Mouse (Mus musculus): ENCODE measurements around the gene Upk2. TPM values are rescaled to one million over a fixed set of nuclear protein-coding genes. Genes with fewer than 3 reads are reported as not detected.

Upk2 gene
- polyA plus RNA-seq, 1 experiment from 2014 or later: not detected

DNA sequence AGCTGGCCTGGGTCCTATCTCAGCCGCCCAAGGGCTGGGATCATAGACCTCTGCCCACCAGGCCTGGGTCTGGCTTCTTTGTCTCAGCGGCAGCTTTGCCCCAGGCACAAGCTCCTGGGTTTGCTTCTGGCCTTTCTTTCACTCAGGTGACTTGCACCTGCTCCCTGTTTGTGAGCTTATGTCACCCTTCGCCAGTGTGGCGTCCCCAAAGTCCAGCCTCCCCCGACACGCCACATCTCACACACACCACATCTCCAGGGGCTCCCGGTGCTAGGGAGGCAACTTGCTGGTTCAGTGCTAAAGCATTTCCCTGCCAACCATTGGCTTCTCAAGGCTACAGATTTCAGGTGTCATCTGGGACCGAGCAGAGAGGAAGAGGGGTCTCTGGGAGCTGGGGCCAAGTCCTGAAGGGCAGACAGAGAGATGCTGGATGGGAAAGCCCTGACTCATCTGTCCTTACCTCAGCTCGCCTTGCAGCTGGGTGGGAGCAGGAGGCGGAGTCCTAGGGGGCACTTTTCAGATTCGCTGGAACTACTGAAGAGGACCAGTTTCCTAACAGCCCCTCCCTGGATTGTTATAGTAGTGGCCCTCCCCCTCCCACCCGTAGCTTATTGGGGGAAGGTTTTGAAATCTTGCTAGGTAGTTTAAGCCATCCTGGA lies 42.2 kb upstream of the Upk2 start:
- no peaks in the 10 kb centered on the region for H3K27me3 ChIP-seq
- no peak for DNase-seq (ENCODE audit: low read depth, low spot score)
- no peak for TF ChIP-seq CTCF (IDR thresholded peaks at IDR 0.05)
- no peak for ATAC-seq
- ChIA-PET CTCF (interaction anchor here (9.0 kb wide), 1 partner anchor 15 kb away, joined by 206 read pairs; the partner anchor contains the start of gene Bcl9l), POLR2A (interaction anchor here (0.7 to 13.7 kb wide), 3 partner anchors 13 to 102 kb away, joined by 3 to 236 read pairs (median 6); partner anchors contain the start of gene Bcl9l)
- in situ Hi-C loops (cut with MboI; ENCODE audit: low pct_unique_long_range_greater_than_20kb): no loop called here

DNA sequence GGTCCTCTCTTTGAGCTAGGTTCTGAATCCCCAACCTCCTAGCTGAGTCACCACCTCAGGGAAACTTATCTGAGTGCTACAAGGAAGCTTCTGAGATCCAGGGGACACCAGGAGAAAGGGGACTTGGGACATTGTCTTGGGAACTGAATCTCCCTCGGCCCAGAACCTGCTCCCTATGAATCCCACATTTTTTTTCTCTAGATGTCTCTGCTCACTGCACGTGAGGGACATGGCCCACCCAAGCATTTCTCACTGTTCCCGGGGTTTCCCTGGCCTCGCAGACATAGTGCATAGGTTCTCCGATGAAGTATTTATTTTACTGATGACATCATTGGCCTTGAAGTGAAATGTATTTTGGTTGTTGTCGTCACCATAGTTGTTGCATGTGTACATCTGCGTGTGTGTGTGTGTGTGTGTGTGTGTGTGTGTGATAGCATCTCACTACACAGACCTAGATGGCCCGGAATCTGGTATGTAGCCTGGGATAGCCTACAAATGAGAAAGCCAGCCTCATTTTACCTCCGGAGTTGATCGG lies 41.1 kb upstream of the Upk2 start:
- no peak for ATAC-seq
- no peak for DNase-seq (ENCODE audit: low read depth, low spot score)
- TF ChIP-seq CTCF (IDR thresholded peaks at IDR 0.05): no peak
- no peaks in the 10 kb centered on the region for H3K27me3 ChIP-seq
- in situ Hi-C loops (cut with MboI; ENCODE audit: low pct_unique_long_range_greater_than_20kb): no loop called here
- ChIA-PET CTCF (interaction anchor here (9.0 kb wide), 1 partner anchor 14 kb away, joined by 206 read pairs; the partner anchor contains the start of gene Bcl9l), POLR2A (interaction anchor here (13.7 kb wide), 1 partner anchor 12 kb away, joined by 236 read pairs; the partner anchor contains the start of gene Bcl9l)

- no peak for ATAC-seq
- ChIA-PET POLR2A (interaction anchor here (13.7 kb wide), 1 partner anchor 11 kb away, joined by 236 read pairs; the partner anchor contains the start of gene Bcl9l), CTCF (interaction anchor here (1.1 to 9.0 kb wide), 3 partner anchors 10 to 17 kb away, joined by 3 to 206 read pairs (median 3); partner anchors contain the start of gene Bcl9l)
- in situ Hi-C loops (cut with MboI; ENCODE audit: low pct_unique_long_range_greater_than_20kb): no loop called here
- no peak for DNase-seq (ENCODE audit: low read depth, low spot score)
- no peak for TF ChIP-seq CTCF (IDR thresholded peaks at IDR 0.05)
- no peaks in the 10 kb centered on the region for H3K27me3 ChIP-seq
These were observed 40.4 kb upstream of the Upk2 start for GRCm38 (mm10) chr9:44494863-44495809.

GRCm38 (mm10) chr9:44494261-44494862 lies 39.6 kb upstream of the Upk2 start:
- ATAC-seq: no peak
- H3K27me3 ChIP-seq: no peaks in the 10 kb centered on the region
- TF ChIP-seq CTCF (IDR thresholded peaks at IDR 0.05): no peak
- ChIA-PET CTCF (interaction anchor here (1.1 to 1.2 kb wide), 2 partner anchors 10 to 16 kb away, joined by 3 read pairs; no protein-coding TSS in a partner anchor), POLR2A (interaction anchor here (13.7 kb wide), 1 partner anchor 10 kb away, joined by 236 read pairs; the partner anchor contains the start of gene Bcl9l)
- in situ Hi-C loops (cut with MboI; ENCODE audit: low pct_unique_long_range_greater_than_20kb): no loop called here
- no peak for DNase-seq (ENCODE audit: low read depth, low spot score)

- POLR2A ChIA-PET: interaction anchor here (13.7 kb wide), 1 partner anchor 9 kb away, joined by 236 read pairs; the partner anchor contains the start of gene Bcl9l
- no peaks in the 10 kb centered on the region for H3K27me3 ChIP-seq
- ATAC-seq (no peak), DNase-seq (ENCODE audit: low read depth, low spot score) (no peak)
- in situ Hi-C loops (cut with MboI; ENCODE audit: low pct_unique_long_range_greater_than_20kb): no loop called here
- no peak for TF ChIP-seq CTCF (IDR thresholded peaks at IDR 0.05)
- CTCF ChIA-PET: interaction anchor here (1.5 kb wide), 1 partner anchor 13 kb away, joined by 5 read pairs; no protein-coding TSS in a partner anchor
These were observed 38.1 kb upstream of the Upk2 start for GRCm38 (mm10) chr9:44492631-44493461.

- in situ Hi-C loops (cut with MboI; ENCODE audit: low pct_unique_long_range_greater_than_20kb): no loop called here
- DNase-seq (ENCODE audit: low read depth, low spot score) (no peak), ATAC-seq (no peak)
- POLR2A ChIA-PET: interaction anchor here (13.7 kb wide), 1 partner anchor 7 kb away, joined by 236 read pairs; the partner anchor contains the start of gene Bcl9l
- CTCF ChIA-PET: no interaction called here
- no peaks in the 10 kb centered on the region for H3K27me3 ChIP-seq
- TF ChIP-seq CTCF (IDR thresholded peaks at IDR 0.05): no peak
These were observed 36.6 kb upstream of the Upk2 start for GRCm38 (mm10) chr9:44491351-44491750.

DNA sequence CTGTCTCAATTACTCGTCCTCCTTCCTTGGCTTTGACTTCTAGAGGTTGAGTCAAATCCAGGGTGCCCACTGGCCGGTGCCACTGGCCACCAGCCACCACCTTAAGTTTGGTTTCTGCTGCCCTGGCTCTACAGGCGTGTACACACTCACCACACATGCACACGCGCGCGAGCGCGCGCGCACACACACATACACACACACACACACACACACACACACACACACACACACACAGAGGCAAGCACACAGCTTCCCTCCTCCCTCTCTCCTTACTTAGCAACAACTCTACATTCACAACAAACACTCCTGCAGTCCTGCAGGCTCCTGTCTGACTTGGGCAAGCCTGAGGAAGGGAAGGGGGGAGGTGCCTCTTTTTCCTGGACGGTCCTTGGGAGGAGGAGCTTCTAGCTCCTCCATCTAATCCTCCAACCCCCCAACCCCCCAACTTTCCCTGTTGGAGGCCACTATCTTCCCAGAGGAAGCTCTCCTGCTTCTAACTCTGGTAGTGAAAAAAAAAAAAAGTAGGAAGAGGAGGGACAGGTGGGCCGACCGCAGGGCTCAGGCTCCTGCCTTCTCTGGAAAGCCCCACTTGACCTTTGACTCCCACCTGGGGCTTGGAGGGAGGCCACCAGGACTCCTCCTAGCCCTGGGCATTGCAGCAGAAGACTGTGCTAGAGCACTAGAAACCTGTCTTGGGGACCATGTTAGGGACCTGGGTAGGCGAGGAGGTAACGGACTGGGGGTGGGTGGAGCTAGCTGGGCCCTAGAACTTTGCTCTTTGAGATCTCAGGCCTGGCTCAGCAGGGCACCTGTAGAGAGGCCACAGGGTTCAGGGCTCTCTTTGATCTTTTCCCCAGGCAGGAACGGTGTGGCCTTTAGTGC lies 35.6 kb upstream of the Upk2 start:
- no peak for TF ChIP-seq CTCF (IDR thresholded peaks at IDR 0.05)
- ChIA-PET CTCF (interaction anchor here (16.6 kb wide), 1 partner anchor 10 kb away, joined by 206 read pairs; no protein-coding TSS in a partner anchor), POLR2A (interaction anchor here (2.7 to 13.9 kb wide), 2 partner anchors 8 to 12 kb away, joined by 8 to 236 read pairs; no protein-coding TSS in a partner anchor)
- ATAC-seq (no peak), DNase-seq (ENCODE audit: low read depth, low spot score) (no peak)
- H3K27me3 ChIP-seq: no peaks in the 10 kb centered on the region
- in situ Hi-C loops (cut with MboI; ENCODE audit: low pct_unique_long_range_greater_than_20kb): no loop called here

GRCm38 (mm10) chr9:44489651-44490085 lies 34.9 kb upstream of the Upk2 start:
- H3K27me3 ChIP-seq: no peaks in the 10 kb centered on the region
- CTCF ChIA-PET: interaction anchor here (16.6 kb wide), 1 partner anchor 10 kb away, joined by 206 read pairs; no protein-coding TSS in a partner anchor
- in situ Hi-C loops (cut with MboI; ENCODE audit: low pct_unique_long_range_greater_than_20kb): no loop called here
- POLR2A ChIA-PET: interaction anchor here (2.7 to 13.9 kb wide), 2 partner anchors 8 to 11 kb away, joined by 8 to 236 read pairs; no protein-coding TSS in a partner anchor
- ATAC-seq (no peak), DNase-seq (ENCODE audit: low read depth, low spot score) (no peak)
- no peak for TF ChIP-seq CTCF (IDR thresholded peaks at IDR 0.05)

All from Patski (cell line).